Mouse (Mus musculus): ENCODE measurements at regions not wholly inside any gene's neighbourhood (a gene's known extent, or its start where the extent isn't known, plus 50 kb on each side); places are given as distances from the start of the nearest gene placed in this dataset.
"Not testable (repeated sequence)": the region's sequence is repeated elsewhere in the genome, so short reads cannot be mapped to it uniquely, and the experiment has no call there.

GRCm38 (mm10) chr14:73445508-73446256, 60.6 kb upstream of the Itm2b start:
- Histone ChIP-seq H3K27me3 (ENCODE audit: control insufficient read depth, insufficient read depth, low read length) (no peaks in the 10 kb centered on the region), H3K36me3 (replicated peaks; ENCODE audit: control insufficient read depth, insufficient read depth, low read depth) (no peaks in the 10 kb centered on the region), H3K9ac (replicated peaks) (no peak overlapping the region), H3K27ac (no peak overlapping the region), H3K4me2 (ENCODE audit: low read depth) (no peak overlapping the region), H3K4me3 (ENCODE audit: insufficient read depth in 1 of 2, low read depth in 2 of 2, low read length in 2 of 2) (no peak overlapping the region), H3K9me3 (ENCODE audit: control insufficient read depth, low read length) (no peaks in the 10 kb centered on the region), H3K4me1 (replicated peaks; ENCODE audit: control insufficient read depth in 2 of 2, insufficient read depth in 2 of 2, low read length in 1 of 2) (peaks cover 2 to 21% of the 10 kb centered on the region in 2 experiments; a peak in 3 of 4 replicates)
- no peak for TF ChIP-seq EP300 (IDR thresholded peaks at IDR 0.05; ENCODE audit: low read depth)
- TF ChIP-seq CTCF (IDR thresholded peaks at IDR 0.05; ENCODE audit: low read depth) = no peak
- WGBS (ENCODE audit: insufficient replicate concordance) = 48% methylated on average over 6 of the region's 6 CpGs
- ATAC-seq (ENCODE audit: insufficient read depth) = 0 out of 2 replicates have a peak, but pooled peaks have one; percentile 25
- no peak for DNase-seq (ENCODE audit: low read depth in 3 of 3, low spot score in 3 of 3)

- 39% methylated on average over 3 of the region's 3 CpGs for WGBS (ENCODE audit: insufficient replicate concordance)
- no peak overlapping the region for H3K4me2 ChIP-seq (ENCODE audit: low read depth)
- DNase-seq (ENCODE audit: low read depth in 3 of 3, low spot score in 3 of 3) = no peak
- ATAC-seq (ENCODE audit: insufficient read depth) = no peak
- no peaks in the 10 kb centered on the region for H3K36me3 ChIP-seq (replicated peaks; ENCODE audit: control insufficient read depth, insufficient read depth, low read depth)
- H3K9ac ChIP-seq (replicated peaks) = no peak overlapping the region
- H3K4me3 ChIP-seq (ENCODE audit: insufficient read depth in 1 of 2, low read depth in 2 of 2, low read length in 2 of 2) = no peak overlapping the region
- TF ChIP-seq EP300 (IDR thresholded peaks at IDR 0.05; ENCODE audit: low read depth) (no peak), CTCF (IDR thresholded peaks at IDR 0.05; ENCODE audit: low read depth) (no peak)
- H3K27ac ChIP-seq = no peak overlapping the region
- H3K27me3 ChIP-seq (ENCODE audit: control insufficient read depth, insufficient read depth, low read length) = no peaks in the 10 kb centered on the region
- H3K9me3 ChIP-seq (ENCODE audit: control insufficient read depth, low read length) = no peaks in the 10 kb centered on the region
- peaks cover 2 to 21% of the 10 kb centered on the region in 2 experiments; a peak in 3 of 4 replicates for H3K4me1 ChIP-seq (replicated peaks; ENCODE audit: control insufficient read depth in 2 of 2, insufficient read depth in 2 of 2, low read length in 1 of 2)
Observed at GRCm38 (mm10) chr14:73444733-73445132, 59.6 kb upstream of the Itm2b start.

GRCm38 (mm10) chr14:73441951-73442716, 57.0 kb upstream of the Itm2b start:
- no peaks in the 10 kb centered on the region for H3K36me3 ChIP-seq (replicated peaks; ENCODE audit: control insufficient read depth, insufficient read depth, low read depth)
- ATAC-seq (ENCODE audit: insufficient read depth) = peak; percentile 49; the same call in 1 of the 2 replicates
- H3K9ac ChIP-seq (replicated peaks) = no peak overlapping the region
- no peak overlapping the region for H3K27ac ChIP-seq
- peaks cover 2 to 21% of the 10 kb centered on the region in 2 experiments; a peak in 3 of 4 replicates for H3K4me1 ChIP-seq (replicated peaks; ENCODE audit: control insufficient read depth in 2 of 2, insufficient read depth in 2 of 2, low read length in 1 of 2)
- DNase-seq (ENCODE audit: low read depth in 3 of 3, low spot score in 3 of 3) = peak in 1 of 3 experiments; percentile 17
- 44% methylated on average over 7 of the region's 7 CpGs for WGBS (ENCODE audit: insufficient replicate concordance)
- no peak overlapping the region for H3K4me3 ChIP-seq (ENCODE audit: insufficient read depth in 1 of 2, low read depth in 2 of 2, low read length in 2 of 2)
- no peaks in the 10 kb centered on the region for H3K27me3 ChIP-seq (ENCODE audit: control insufficient read depth, insufficient read depth, low read length)
- H3K9me3 ChIP-seq (ENCODE audit: control insufficient read depth, low read length) = no peaks in the 10 kb centered on the region
- TF ChIP-seq CTCF (IDR thresholded peaks at IDR 0.05; ENCODE audit: low read depth) = no peak
- TF ChIP-seq EP300 (IDR thresholded peaks at IDR 0.05; ENCODE audit: low read depth) = no peak
- H3K4me2 ChIP-seq (ENCODE audit: low read depth) = no peak overlapping the region

GRCm38 (mm10) chr14:73441206-73441950, 56.3 kb upstream of the Itm2b start:
- H3K27me3 ChIP-seq (ENCODE audit: control insufficient read depth, insufficient read depth, low read length); H3K9ac ChIP-seq (replicated peaks); ATAC-seq (ENCODE audit: insufficient read depth); H3K4me2 ChIP-seq (ENCODE audit: low read depth); H3K27ac ChIP-seq; H3K36me3 ChIP-seq (replicated peaks; ENCODE audit: control insufficient read depth, insufficient read depth, low read depth); H3K4me3 ChIP-seq (ENCODE audit: insufficient read depth in 1 of 2, low read depth in 2 of 2, low read length in 2 of 2); DNase-seq (ENCODE audit: low read depth in 3 of 3, low spot score in 3 of 3); H3K9me3 ChIP-seq (ENCODE audit: control insufficient read depth, low read length): not testable (repeated sequence)
- WGBS (ENCODE audit: insufficient replicate concordance) = 52% methylated on average over 1 of the region's 1 CpGs
- peaks cover 2 to 18% of the 10 kb centered on the region in 2 experiments; a peak in 3 of 4 replicates for H3K4me1 ChIP-seq (replicated peaks; ENCODE audit: control insufficient read depth in 2 of 2, insufficient read depth in 2 of 2, low read length in 1 of 2)

Data from liver, embryonic 14.5 days (tissue).